Mouse (Mus musculus): ENCODE data around the gene Tent5b. TPM values are rescaled to one million over a fixed set of nuclear protein-coding genes. Genes with fewer than 3 reads are reported as not detected.

Tent5b gene
- not detected in 2 replicates for total RNA-seq (2015; ENCODE audit: low replicate concordance)
- not detected in 2 replicates for total RNA-seq (2017; ENCODE audit: low replicate concordance)

DNA sequence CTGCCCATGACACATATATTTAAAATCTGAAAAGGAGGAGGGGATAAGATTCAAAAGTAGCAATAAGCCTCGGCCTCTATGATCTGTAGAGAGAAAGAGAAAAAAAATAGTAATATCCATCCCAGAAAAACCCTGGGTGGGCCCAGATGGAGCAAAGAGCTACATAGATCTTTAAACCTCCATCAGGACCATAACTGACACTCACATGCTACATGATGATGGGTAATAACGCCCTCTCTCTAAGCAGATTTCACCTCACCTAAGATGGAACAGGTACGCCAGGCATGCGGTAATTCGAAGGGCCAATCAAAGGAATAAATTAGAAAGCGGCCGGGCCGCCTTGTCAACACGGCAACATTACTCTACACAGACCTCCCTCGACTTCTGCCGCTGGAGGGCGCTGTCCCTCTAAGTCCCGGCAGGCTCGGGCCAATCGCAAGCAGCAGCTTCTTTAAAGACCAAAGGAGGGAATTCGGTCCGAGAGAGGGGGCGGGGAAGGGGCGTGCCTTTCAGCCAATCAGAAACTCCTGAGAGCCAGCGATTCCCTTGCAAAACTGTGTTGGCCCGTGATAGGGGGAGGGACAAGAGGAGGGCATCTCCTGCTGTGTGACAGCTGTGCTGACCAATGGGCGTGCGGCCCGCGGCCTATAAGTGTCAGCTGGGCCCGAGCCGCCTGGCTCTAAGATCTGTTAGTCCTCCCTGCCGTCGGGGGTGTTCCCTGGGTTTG lies at the start of gene Tent5b:
TSS of gene Tent5b (plus strand) at position 675 of the 727 bp plus-strand sequence.
- ATAC-seq (replicated peaks; ENCODE audit: low FRiP score, poor library complexity, severe bottlenecking): peak; percentile 95

DNA sequence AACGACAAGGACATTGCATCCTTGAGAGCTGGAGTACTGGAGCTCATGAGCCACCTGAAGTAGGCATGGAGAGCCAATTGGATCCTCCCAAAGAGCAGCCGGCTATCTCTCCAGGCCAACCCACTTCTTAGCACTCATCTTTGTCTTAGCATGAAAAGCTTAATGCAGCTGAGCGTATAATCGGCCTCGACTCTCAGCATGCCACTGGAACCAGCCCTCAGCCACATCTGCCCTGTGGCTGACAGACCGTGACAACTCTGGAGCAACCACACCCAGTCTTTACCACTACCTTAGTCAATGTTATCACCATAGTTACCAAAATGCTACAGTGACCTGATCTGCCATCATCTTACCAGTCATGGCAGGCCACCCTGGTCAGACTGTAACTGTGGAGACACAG lies 48.4 kb upstream of the Tent5b start:
- ATAC-seq (replicated peaks; ENCODE audit: low FRiP score, poor library complexity, severe bottlenecking): no peak

- ATAC-seq (replicated peaks; ENCODE audit: low FRiP score, poor library complexity, severe bottlenecking): 0 out of 2 replicates have a peak, but pooled peaks have one; percentile 39
Observed at GRCm38 (mm10) chr4:133432560-133433171, 47.3 kb upstream of the Tent5b start.

- ATAC-seq (replicated peaks; ENCODE audit: low FRiP score, poor library complexity, severe bottlenecking): no peak
Observed at GRCm38 (mm10) chr4:133435921-133436320, 44.0 kb upstream of the Tent5b start.

GRCm38 (mm10) chr4:133439460-133440376 lies 40.2 kb upstream of the Tent5b start:
- no peak for ATAC-seq (replicated peaks; ENCODE audit: low FRiP score, poor library complexity, severe bottlenecking)

GRCm38 (mm10) chr4:133440377-133440795 lies 39.5 kb upstream of the Tent5b start:
- ATAC-seq (replicated peaks; ENCODE audit: low FRiP score, poor library complexity, severe bottlenecking): no peak

DNA sequence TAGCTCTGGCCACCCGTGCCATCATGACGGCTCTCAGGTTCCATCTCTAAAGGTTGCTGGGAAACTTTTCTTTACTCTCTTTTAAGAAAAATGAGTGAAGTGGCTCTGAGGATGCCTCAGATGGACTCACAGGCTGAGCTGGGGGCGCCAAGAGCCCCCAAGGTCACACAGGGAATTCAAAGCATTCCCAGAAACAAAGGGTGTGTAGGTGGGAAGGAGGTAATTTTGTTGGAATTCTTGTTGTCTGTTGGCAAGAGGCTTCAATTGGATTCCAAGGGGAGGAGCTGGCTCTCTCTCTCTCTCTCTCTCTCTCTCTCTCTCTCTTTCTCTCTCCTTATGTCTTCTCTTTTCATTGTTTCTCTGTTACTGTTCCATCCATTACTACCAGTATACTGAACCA lies 37.7 kb upstream of the Tent5b start:
- ATAC-seq (replicated peaks; ENCODE audit: low FRiP score, poor library complexity, severe bottlenecking): no peak

GRCm38 (mm10) chr4:133443085-133443484 lies 36.8 kb upstream of the Tent5b start:
- no peak for ATAC-seq (replicated peaks; ENCODE audit: low FRiP score, poor library complexity, severe bottlenecking)

DNA sequence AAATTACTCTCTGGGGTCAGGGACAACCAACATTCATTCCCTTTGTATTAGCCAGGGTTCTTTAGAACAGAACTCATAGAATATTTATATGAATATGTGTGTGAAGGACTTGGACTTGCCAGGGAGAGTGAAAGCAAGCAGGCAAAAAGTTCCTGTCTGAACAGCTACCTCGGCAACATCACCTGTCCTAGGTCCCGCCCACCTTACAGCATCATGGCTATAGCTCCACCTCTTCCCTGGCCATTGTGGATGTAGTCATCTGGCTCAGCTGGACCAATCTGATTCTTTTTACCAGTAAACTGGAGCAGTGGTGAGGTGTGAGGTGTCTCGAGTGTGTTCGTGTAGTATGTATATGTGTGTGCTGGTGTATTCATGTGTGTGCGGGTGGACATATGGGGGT lies 34.2 kb upstream of the Tent5b start:
- no peak for ATAC-seq (replicated peaks; ENCODE audit: low FRiP score, poor library complexity, severe bottlenecking)

DNA sequence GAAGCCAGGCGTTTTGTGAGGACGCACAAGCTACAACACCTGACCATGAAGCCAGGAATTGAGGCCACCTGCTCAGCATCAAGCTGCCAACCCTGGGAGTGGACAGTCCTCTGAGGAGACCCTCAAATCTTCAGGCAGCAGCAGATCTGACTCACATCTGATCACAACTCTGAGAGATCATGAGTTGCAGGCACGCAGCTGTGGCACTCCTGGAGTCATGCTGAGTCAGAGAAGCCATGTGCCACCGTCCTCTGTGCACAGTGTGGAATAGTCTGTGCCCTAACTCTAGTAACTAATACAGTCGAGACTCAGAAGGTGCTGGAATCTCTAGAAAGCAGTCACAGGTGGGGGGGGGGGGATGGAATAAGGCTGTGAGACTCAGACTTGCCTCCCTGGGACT lies 32.6 kb upstream of the Tent5b start:
- no peak for ATAC-seq (replicated peaks; ENCODE audit: low FRiP score, poor library complexity, severe bottlenecking)

GRCm38 (mm10) chr4:133447967-133448366 lies 32.0 kb upstream of the Tent5b start:
- ATAC-seq (replicated peaks; ENCODE audit: low FRiP score, poor library complexity, severe bottlenecking): no peak

DNA sequence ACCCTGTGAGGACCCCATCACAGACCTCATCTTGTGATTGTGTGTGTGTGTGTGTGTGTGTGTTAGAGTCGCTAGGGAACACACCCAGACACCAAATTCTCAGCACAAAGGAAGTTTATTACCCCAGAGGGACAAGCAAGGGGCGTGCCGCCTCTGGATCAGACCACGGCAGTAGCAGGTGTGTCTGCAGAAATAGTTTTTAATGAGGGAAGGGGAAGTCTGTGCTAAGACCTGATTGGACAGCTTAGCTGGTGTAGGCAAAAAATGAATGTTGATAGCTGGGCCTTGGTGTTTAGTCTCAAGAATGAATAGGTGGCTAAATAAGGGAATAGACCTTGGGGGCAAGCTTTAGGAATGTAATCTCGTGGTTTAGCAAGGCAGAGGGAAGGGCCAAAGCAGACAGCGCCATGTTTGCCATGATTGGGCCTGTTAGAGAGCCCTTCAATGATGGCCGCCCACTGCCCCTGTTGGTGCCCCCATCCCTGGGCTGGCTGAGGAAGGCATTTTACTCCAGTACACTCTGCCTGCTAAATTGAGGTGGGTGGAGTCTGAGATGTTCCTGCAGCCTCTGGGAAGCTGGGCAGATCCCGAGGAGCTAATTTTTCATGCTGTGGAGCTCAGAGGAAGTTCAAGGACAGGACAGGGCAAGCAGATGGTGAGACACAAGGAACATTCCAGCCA lies 31.1 kb upstream of the Tent5b start:
- no peak for ATAC-seq (replicated peaks; ENCODE audit: low FRiP score, poor library complexity, severe bottlenecking)

DNA sequence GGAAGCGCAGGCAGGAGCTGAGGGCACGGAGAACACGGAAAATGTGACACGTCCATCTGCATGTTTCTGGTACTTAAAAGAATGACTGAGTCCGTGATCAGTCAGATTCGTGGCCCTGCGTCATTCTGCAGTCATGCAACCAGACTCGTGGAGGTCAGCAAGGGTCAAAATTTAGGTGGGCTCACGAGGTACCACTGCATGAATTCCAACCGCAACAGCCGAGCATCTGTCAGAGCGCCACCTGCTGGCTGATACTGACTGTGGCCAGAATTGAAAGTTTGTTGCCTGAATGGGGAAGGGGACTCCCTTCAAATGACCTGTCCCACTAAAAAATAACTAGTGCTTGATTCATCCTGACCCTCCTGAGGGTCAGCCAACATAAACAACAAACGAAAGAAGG lies 30.2 kb upstream of the Tent5b start:
- ATAC-seq (replicated peaks; ENCODE audit: low FRiP score, poor library complexity, severe bottlenecking): no peak

GRCm38 (mm10) chr4:133451536-133451935 lies 28.4 kb upstream of the Tent5b start:
- peak; percentile 53 for ATAC-seq (replicated peaks; ENCODE audit: low FRiP score, poor library complexity, severe bottlenecking)

GRCm38 (mm10) chr4:133452433-133452832 lies 27.5 kb upstream of the Tent5b start:
- ATAC-seq (replicated peaks; ENCODE audit: low FRiP score, poor library complexity, severe bottlenecking): no peak

DNA sequence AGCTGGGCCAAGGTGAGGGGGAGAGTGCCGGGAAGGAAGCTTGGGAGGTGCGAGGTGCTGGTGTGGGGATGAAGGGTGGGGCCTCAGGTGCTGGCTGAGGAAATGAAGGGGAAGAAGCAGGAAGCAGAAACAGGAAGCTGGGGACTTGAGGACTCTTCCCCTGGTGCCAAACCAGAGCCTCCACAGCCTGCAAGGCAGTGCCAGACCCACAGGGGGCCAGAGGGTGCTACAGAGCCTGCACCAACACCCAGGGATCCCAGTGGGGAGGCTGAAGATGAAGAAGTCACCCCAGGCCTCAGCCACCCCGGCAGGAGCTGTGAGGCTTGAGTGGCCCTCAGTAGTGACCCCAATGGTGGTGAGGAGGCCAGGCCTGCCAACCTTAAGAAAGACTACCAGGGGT lies 21.9 kb upstream of the Tent5b start:
- no peak for ATAC-seq (replicated peaks; ENCODE audit: low FRiP score, poor library complexity, severe bottlenecking)

GRCm38 (mm10) chr4:133460006-133460405 lies 19.9 kb upstream of the Tent5b start:
- ATAC-seq (replicated peaks; ENCODE audit: low FRiP score, poor library complexity, severe bottlenecking): no peak

DNA sequence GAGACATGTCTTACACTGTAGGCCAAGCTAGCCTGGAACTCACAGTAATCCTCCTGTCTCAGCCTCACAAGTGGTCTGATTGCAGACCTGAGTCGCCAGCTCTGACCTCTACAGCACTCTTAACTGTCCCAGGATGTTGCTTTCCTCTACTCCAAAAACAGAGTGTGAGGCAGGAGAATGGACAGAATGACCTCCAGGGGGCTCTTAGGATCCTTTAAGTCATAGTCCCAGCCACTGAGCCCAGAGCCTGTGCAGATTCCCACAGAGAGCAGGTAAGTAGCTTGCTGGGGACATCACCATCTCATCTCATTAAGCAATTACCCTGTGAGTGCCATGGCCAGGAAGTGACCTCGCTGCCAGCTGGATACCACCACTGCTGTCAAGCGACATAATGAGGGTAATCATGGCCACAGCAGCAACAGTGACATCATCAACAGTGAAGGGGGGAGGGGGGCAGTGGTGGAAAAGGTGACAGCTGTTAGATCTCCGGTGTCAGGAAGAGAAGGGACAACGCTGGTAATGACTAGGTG lies 19.1 kb upstream of the Tent5b start:
- ATAC-seq (replicated peaks; ENCODE audit: low FRiP score, poor library complexity, severe bottlenecking): no peak

- no peak for ATAC-seq (replicated peaks; ENCODE audit: low FRiP score, poor library complexity, severe bottlenecking)
Observed at GRCm38 (mm10) chr4:133461362-133461761, 18.6 kb upstream of the Tent5b start.

DNA sequence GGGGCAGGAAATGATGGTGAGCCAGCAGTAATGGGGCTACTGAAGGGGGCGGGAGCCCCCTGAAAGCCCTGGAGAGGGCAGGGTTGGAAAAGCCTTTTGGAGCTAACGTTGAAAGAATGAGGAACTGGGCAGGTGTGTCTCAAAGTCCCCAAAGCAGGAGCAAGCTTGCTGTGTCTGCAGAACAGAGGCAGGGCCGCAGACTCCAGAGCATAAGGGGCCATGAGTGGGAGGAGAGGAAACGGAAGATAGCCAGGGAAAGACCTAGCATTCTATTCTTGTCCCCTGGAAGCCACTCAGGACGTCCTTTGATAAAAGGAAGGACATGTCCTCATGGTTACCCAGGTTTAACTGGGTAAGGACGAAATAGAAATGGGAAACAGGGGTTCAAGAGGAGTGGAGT lies 16.7 kb upstream of the Tent5b start:
- no peak for ATAC-seq (replicated peaks; ENCODE audit: low FRiP score, poor library complexity, severe bottlenecking)
